Mouse (Mus musculus) ovary, postnatal 10 days (tissue): ENCODE results near the gene Fam13a.

ENCODE experiments used
- DNase-seq: peaks from one replicate; pipeline ENCODE4 v3.0.0; 2022; ENCODE audit warnings: low spot score

Gene Fam13a

GRCm38 (mm10) chr6:58933189-58933913 is 91.0 kb downstream of the Fam13a start:
- no peak for DNase-seq

- no peak for DNase-seq
These were observed 91.7 kb downstream of the Fam13a start for GRCm38 (mm10) chr6:58932515-58933188.

- no peak for DNase-seq
These were observed 93.2 kb downstream of the Fam13a start for GRCm38 (mm10) chr6:58931149-58931548.

- no peak for DNase-seq
These were observed 94.4 kb downstream of the Fam13a start for GRCm38 (mm10) chr6:58929911-58930431.

- DNase-seq, result no peak
These were observed 96.5 kb downstream of the Fam13a start for GRCm38 (mm10) chr6:58927881-58928280.

GRCm38 (mm10) chr6:58922511-58922910 is 101.8 kb downstream of the Fam13a start:
- DNase-seq, result no peak

GRCm38 (mm10) chr6:58921623-58922022 is 102.7 kb downstream of the Fam13a start:
- no peak for DNase-seq

GRCm38 (mm10) chr6:58920735-58921134 is 103.6 kb downstream of the Fam13a start:
- no peak for DNase-seq

GRCm38 (mm10) chr6:58916498-58916897 is 107.9 kb downstream of the Fam13a start:
- DNase-seq, result no peak

- DNase-seq, result no peak
These were observed 110.4 kb downstream of the Fam13a start for GRCm38 (mm10) chr6:58913971-58914370.

GRCm38 (mm10) chr6:58913551-58913950 is 110.8 kb downstream of the Fam13a start:
- no peak for DNase-seq

- no peak for DNase-seq
These were observed 111.5 kb downstream of the Fam13a start for GRCm38 (mm10) chr6:58912842-58913241.

GRCm38 (mm10) chr6:58907791-58908190 is 116.6 kb downstream of the Fam13a start:
- no peak for DNase-seq

GRCm38 (mm10) chr6:58907336-58907735 is 117.0 kb downstream of the Fam13a start:
- DNase-seq, result no peak

- no peak for DNase-seq
These were observed 117.5 kb downstream of the Fam13a start, which contains the start of gene Nap1l5 for GRCm38 (mm10) chr6:58906852-58907261. Nap1l5 (minus strand) TSS chr6:58907076.

- no peak for DNase-seq
These were observed 119.8 kb downstream of the Fam13a start for GRCm38 (mm10) chr6:58904551-58904950.

GRCm38 (mm10) chr6:58903171-58903570 is 121.2 kb downstream of the Fam13a start:
- DNase-seq, result no peak

GRCm38 (mm10) chr6:58900536-58900935 is 123.8 kb downstream of the Fam13a start:
- no peak for DNase-seq

- no peak for DNase-seq
These were observed 125.3 kb downstream of the Fam13a start for GRCm38 (mm10) chr6:58899076-58899475.

- no peak for DNase-seq
These were observed 127.7 kb downstream of the Fam13a start for GRCm38 (mm10) chr6:58896648-58897047.

- DNase-seq, result no peak
These were observed 129.4 kb downstream of the Fam13a start for GRCm38 (mm10) chr6:58894994-58895393.

GRCm38 (mm10) chr6:58893307-58893706 is 131.0 kb downstream of the Fam13a start:
- no peak for DNase-seq

- no peak for DNase-seq
These were observed 134.4 kb downstream of the Fam13a start for GRCm38 (mm10) chr6:58889917-58890316.
